Mouse (Mus musculus): ENCODE measurements around the gene Etnk1.

- TF ChIP-seq SRF (IDR thresholded peaks at IDR 0.05; ENCODE audit: control insufficient read depth, insufficient read length, low read depth) (no peak), POLR2A (IDR thresholded peaks at IDR 0.05; ENCODE audit: insufficient read length, low read depth) (no peak), POLR2AphosphoS2 (IDR thresholded peaks at IDR 0.05; ENCODE audit: insufficient read length, low read depth) (no peak), TCF12 (IDR thresholded peaks at IDR 0.05; ENCODE audit: insufficient read depth, poor library complexity, severe bottlenecking) (no peak), MYOG (IDR thresholded peaks at IDR 0.05; ENCODE audit: control insufficient read depth in 1 of 3, insufficient read depth in 1 of 3, insufficient read length in 2 of 3, low read depth in 2 of 3) (no peak), REST (IDR thresholded peaks at IDR 0.05; ENCODE audit: insufficient read depth, insufficient read length) (no peak), E2F4 (IDR thresholded peaks at IDR 0.05; ENCODE audit: insufficient read depth) (no peak), TCF3 (IDR thresholded peaks at IDR 0.05; ENCODE audit: insufficient read length, low read depth) (no peak), USF1 (IDR thresholded peaks at IDR 0.05; ENCODE audit: low read depth) (no peak), MYOD1 (IDR thresholded peaks at IDR 0.05; ENCODE audit: control insufficient read depth in 1 of 3, insufficient read length in 2 of 3, low read depth in 2 of 3) (no peak), CEBPB (IDR thresholded peaks at IDR 0.05; ENCODE audit: insufficient read depth, poor library complexity, severe bottlenecking) (no peak), MAX (IDR thresholded peaks at IDR 0.05; ENCODE audit: low read depth) (no peak)
Measured at GRCm38 (mm10) chr6:143261289-143261665, 94.3 kb downstream of the Etnk1 start.
